Mouse (Mus musculus): ENCODE results near the gene Atg4a.

The Atg4a gene

GRCm38 (mm10) chrX:140956272-140956940 lies at the start of gene Atg4a, which contains the start of gene Psmd10:
Gene Atg4a, plus strand, starts transcription at chrX:140956907.
Gene Psmd10, minus strand, starts transcription at chrX:140956728.
- 5% methylated on average over 23 of the region's 23 CpGs for WGBS

GRCm38 (mm10) chrX:140907360-140907759 lies 49.3 kb upstream of the Atg4a start, which contains the start of gene Vsig1:
Gene Vsig1, plus strand, starts transcription at chrX:140907608.
- 74% methylated on average over 7 of the region's 7 CpGs for WGBS

- WGBS, result 58% methylated on average over 6 of the region's 6 CpGs
Measured at GRCm38 (mm10) chrX:140921321-140921720, 35.4 kb upstream of the Atg4a start.

- 40% methylated on average over 3 of the region's 3 CpGs for WGBS
Measured at GRCm38 (mm10) chrX:140932066-140932465, 24.6 kb upstream of the Atg4a start.

- WGBS, result 90% methylated on average over 3 of the region's 3 CpGs
Measured at GRCm38 (mm10) chrX:140933263-140933662, 23.4 kb upstream of the Atg4a start.

GRCm38 (mm10) chrX:140936271-140936670 lies 20.4 kb upstream of the Atg4a start:
- WGBS, result 85% methylated on average over 5 of the region's 5 CpGs

GRCm38 (mm10) chrX:140953618-140954017 lies 3.1 kb upstream of the Atg4a start:
- 93% methylated on average over 4 of the region's 4 CpGs for WGBS

- WGBS, result 2% methylated on average over 4 of the region's 5 CpGs
Measured at GRCm38 (mm10) chrX:140956959-140957358, 252 bp downstream of the Atg4a start.

- WGBS, result 88% methylated on average over 1 of the region's 1 CpGs
Measured at GRCm38 (mm10) chrX:140978943-140979342, 22.2 kb downstream of the Atg4a start.

- WGBS, result 22% methylated on average over 2 of the region's 2 CpGs
Measured at GRCm38 (mm10) chrX:140979546-140979945, 22.8 kb downstream of the Atg4a start.

- WGBS, result 58% methylated on average over 4 of the region's 4 CpGs
Measured at GRCm38 (mm10) chrX:140980163-140980562, 23.5 kb downstream of the Atg4a start.

GRCm38 (mm10) chrX:140983206-140983960 lies 26.7 kb downstream of the Atg4a start:
- WGBS, result 49% methylated on average over 6 of the region's 6 CpGs

- 54% methylated on average over 6 of the region's 6 CpGs for WGBS
Measured at GRCm38 (mm10) chrX:140984795-140985194, 28.1 kb downstream of the Atg4a start.

GRCm38 (mm10) chrX:140985256-140985655 lies 28.5 kb downstream of the Atg4a start:
- WGBS, result 84% methylated on average over 2 of the region's 2 CpGs

- 100% methylated on average over 1 of the region's 1 CpGs for WGBS
Measured at GRCm38 (mm10) chrX:140996909-140997516, 40.3 kb downstream of the Atg4a start.

GRCm38 (mm10) chrX:140997912-140998545 lies 41.3 kb downstream of the Atg4a start:
- WGBS, result 89% methylated on average over 1 of the region's 1 CpGs

GRCm38 (mm10) chrX:141149705-141150104 lies 193.0 kb downstream of the Atg4a start:
- 75% methylated on average over 1 of the region's 1 CpGs for WGBS

GRCm38 (mm10) chrX:141156696-141157095 lies 200.0 kb downstream of the Atg4a start:
- 2% methylated on average over 2 of the region's 2 CpGs for WGBS

- 75% methylated on average over 4 of the region's 4 CpGs for WGBS
Measured at GRCm38 (mm10) chrX:141157626-141158025, 200.9 kb downstream of the Atg4a start.

- whole genome bisulfite sequencing, result 37% methylated on average over 4 of the region's 4 CpGs
Measured at GRCm38 (mm10) chrX:141158160-141158559, 201.5 kb downstream of the Atg4a start.

GRCm38 (mm10) chrX:141160371-141160770 lies 203.7 kb downstream of the Atg4a start:
- WGBS, result 88% methylated on average over 3 of the region's 3 CpGs

GRCm38 (mm10) chrX:141165067-141165466 lies 208.4 kb downstream of the Atg4a start:
- 99% methylated on average over 4 of the region's 4 CpGs for WGBS
